ENCODE assay signal across 26 mouse cellular contexts in genomic region chr16:57433173-57433572, GRCm38 (mm10).
DNase-seq lines count a peak whose midpoint lies in the region; ATAC-seq and TF ChIP-seq lines count a peak whose summit lies in the region.
"Had no signal": no experiment of that assay in that cellular context is flagged by ENCODE, and none has a peak within 500 bp of the region (broad histone marks: within the 10 kb centered on the region; RNA-seq: fewer than 3 reads in every experiment).

No protein-coding gene starts in this region.

- H3K9ac ChIP-seq in intestine, embryonic 16.5 days (ENCODE audit: low read depth, low read length) = no peak overlapping the region
- no peak overlapping the region for H3K9ac ChIP-seq in stomach, embryonic 16.5 days (ENCODE audit: low read length)
- no peak overlapping the region for H3K9ac ChIP-seq in forebrain, postnatal 0 days
- H3K9ac ChIP-seq in neural tube, embryonic 15.5 days (replicated peaks) = no peak overlapping the region
- H3K9ac ChIP-seq in midbrain, embryonic 13.5 days (replicated peaks) = no peak overlapping the region
- H3K9ac ChIP-seq: embryonic facial prominence, embryonic 13.5 days; embryonic facial prominence, embryonic 15.5 days; forebrain, embryonic 13.5 days; forebrain, embryonic 15.5 days had no signal

- 67% methylated on average over 4 of the region's 4 CpGs for WGBS in heart, embryonic 10.5 days
- WGBS in intestine, embryonic 16.5 days = 59% methylated on average over 4 of the region's 4 CpGs
- WGBS in stomach, embryonic 16.5 days = 53% methylated on average over 4 of the region's 4 CpGs
- 72% methylated on average over 4 of the region's 4 CpGs for WGBS in forebrain, postnatal 0 days
- WGBS in neural tube, embryonic 15.5 days = 84% methylated on average over 4 of the region's 4 CpGs
- 80% methylated on average over 4 of the region's 4 CpGs for WGBS in midbrain, embryonic 13.5 days

- DNase-seq in heart, adult 11 months = peak; percentile 14
- no peak for DNase-seq in heart, embryonic 10.5 days (ENCODE audit: low spot score)
- no peak for DNase-seq in forebrain, postnatal 0 days
- DNase-seq: adrenal gland, adult 8-10 months; adrenal gland, postnatal 14 days; adrenal gland, postnatal 36 days; B cell, adult 2 months; cerebellum, adult 11-12 months; cerebellum, adult 2 months; cerebellum, adult 9-10 months; cerebellum, postnatal 10 days; cerebellum, postnatal 36 days; embryo, embryonic 11 days had no signal

- TF ChIP-seq CTCF in forebrain, postnatal 0 days (IDR thresholded peaks at IDR 0.05; ENCODE audit: low read depth) = no peak

- no peaks in the 10 kb centered on the region for H3K9me3 ChIP-seq in heart, embryonic 10.5 days
- H3K9me3 ChIP-seq in intestine, embryonic 16.5 days (ENCODE audit: control insufficient read depth, low read length) = no peaks in the 10 kb centered on the region
- H3K9me3 ChIP-seq in stomach, embryonic 16.5 days (replicated peaks; ENCODE audit: control insufficient read depth, low read length) = no peaks in the 10 kb centered on the region
- no peaks in the 10 kb centered on the region for H3K9me3 ChIP-seq in forebrain, postnatal 0 days (ENCODE audit: low read length)
- no peaks in the 10 kb centered on the region for H3K9me3 ChIP-seq in neural tube, embryonic 15.5 days (replicated peaks)
- H3K9me3 ChIP-seq in midbrain, embryonic 13.5 days = no peaks in the 10 kb centered on the region
- H3K9me3 ChIP-seq: embryonic facial prominence, embryonic 13.5 days; embryonic facial prominence, embryonic 15.5 days; forebrain, embryonic 13.5 days; forebrain, embryonic 15.5 days; G1E had no signal

- ATAC-seq in intestine, embryonic 16.5 days = peak; percentile 57; the same call in 1 of the 2 replicates
- peak; percentile 48; the same call in 1 of the 2 replicates for ATAC-seq in stomach, embryonic 16.5 days (ENCODE audit: insufficient read depth, low FRiP score)
- ATAC-seq in forebrain, postnatal 0 days = no peak
- ATAC-seq in neural tube, embryonic 15.5 days (ENCODE audit: low FRiP score) = no peak
- no peak for ATAC-seq in midbrain, embryonic 13.5 days
- ATAC-seq: activated CD4-positive, CD25-positive, alpha-beta regulatory T cell, adult 4 months; CD4-positive, CD25-positive, alpha-beta regulatory T cell, adult 4 months; forebrain, embryonic 13.5 days; forebrain, embryonic 15.5 days; Patski had no signal

- no peak overlapping the region for H3K4me2 ChIP-seq in intestine, embryonic 16.5 days (ENCODE audit: low read depth, low read length)
- no peak overlapping the region for H3K4me2 ChIP-seq in stomach, embryonic 16.5 days (ENCODE audit: low read depth, low read length)
- no peak overlapping the region for H3K4me2 ChIP-seq in forebrain, postnatal 0 days (ENCODE audit: low read depth)
- H3K4me2 ChIP-seq in neural tube, embryonic 15.5 days = no peak overlapping the region
- H3K4me2 ChIP-seq in midbrain, embryonic 13.5 days (replicated peaks) = no peak overlapping the region
- H3K4me2 ChIP-seq: embryonic facial prominence, embryonic 13.5 days; embryonic facial prominence, embryonic 15.5 days; forebrain, embryonic 13.5 days; forebrain, embryonic 15.5 days had no signal

- H3K4me3 ChIP-seq in heart, embryonic 10.5 days = no peak overlapping the region
- no peak overlapping the region for H3K4me3 ChIP-seq in intestine, embryonic 16.5 days (ENCODE audit: low read length)
- H3K4me3 ChIP-seq in stomach, embryonic 16.5 days (replicated peaks; ENCODE audit: low read length) = no peak overlapping the region
- no peak overlapping the region for H3K4me3 ChIP-seq in forebrain, postnatal 0 days (ENCODE audit: low read depth, low read length)
- no peak overlapping the region for H3K4me3 ChIP-seq in neural tube, embryonic 15.5 days (replicated peaks)
- no peak overlapping the region for H3K4me3 ChIP-seq in midbrain, embryonic 13.5 days (replicated peaks)
- H3K4me3 ChIP-seq: embryonic facial prominence, embryonic 13.5 days; embryonic facial prominence, embryonic 15.5 days; forebrain, embryonic 13.5 days; forebrain, embryonic 15.5 days had no signal

- peaks cover 6% of the 10 kb centered on the region for H3K4me1 ChIP-seq in heart, embryonic 10.5 days
- no peaks in the 10 kb centered on the region for H3K4me1 ChIP-seq in intestine, embryonic 16.5 days (ENCODE audit: control insufficient read depth, insufficient read depth, low read length)
- H3K4me1 ChIP-seq in stomach, embryonic 16.5 days (ENCODE audit: control insufficient read depth, insufficient read depth, low read length) = peaks cover 7% of the 10 kb centered on the region; the same call in 1 of the 2 replicates
- H3K4me1 ChIP-seq in forebrain, postnatal 0 days (ENCODE audit: insufficient read depth) = no peaks in the 10 kb centered on the region
- peaks cover 7% of the 10 kb centered on the region; the same call in 1 of the 2 replicates for H3K4me1 ChIP-seq in neural tube, embryonic 15.5 days
- H3K4me1 ChIP-seq in midbrain, embryonic 13.5 days (replicated peaks) = no peaks in the 10 kb centered on the region

- H3K36me3 ChIP-seq in heart, embryonic 10.5 days = no peaks in the 10 kb centered on the region
- H3K36me3 ChIP-seq in intestine, embryonic 16.5 days (ENCODE audit: control insufficient read depth, insufficient read depth, low read length) = no peaks in the 10 kb centered on the region
- no peaks in the 10 kb centered on the region for H3K36me3 ChIP-seq in stomach, embryonic 16.5 days (ENCODE audit: control insufficient read depth, insufficient read depth, low read length)
- H3K36me3 ChIP-seq in forebrain, postnatal 0 days (ENCODE audit: insufficient read depth) = no peaks in the 10 kb centered on the region
- no peaks in the 10 kb centered on the region for H3K36me3 ChIP-seq in neural tube, embryonic 15.5 days
- no peaks in the 10 kb centered on the region for H3K36me3 ChIP-seq in midbrain, embryonic 13.5 days
- H3K36me3 ChIP-seq: embryonic facial prominence, embryonic 13.5 days; embryonic facial prominence, embryonic 15.5 days; forebrain, embryonic 15.5 days had no signal

- H3K27ac ChIP-seq in heart, embryonic 10.5 days = no peak overlapping the region
- no peak overlapping the region for H3K27ac ChIP-seq in intestine, embryonic 16.5 days (ENCODE audit: low read length)
- H3K27ac ChIP-seq in stomach, embryonic 16.5 days (ENCODE audit: low read length) = no peak overlapping the region
- H3K27ac ChIP-seq in forebrain, postnatal 0 days (ENCODE audit: low read depth, low read length) = no peak overlapping the region
- H3K27ac ChIP-seq in neural tube, embryonic 15.5 days (replicated peaks) = no peak overlapping the region
- H3K27ac ChIP-seq in midbrain, embryonic 13.5 days = no peak overlapping the region
- H3K27ac ChIP-seq: embryonic facial prominence, embryonic 13.5 days; embryonic facial prominence, embryonic 15.5 days; forebrain, embryonic 13.5 days; forebrain, embryonic 15.5 days had no signal

- no peaks in the 10 kb centered on the region for H3K27me3 ChIP-seq in heart, embryonic 10.5 days (ENCODE audit: insufficient read depth, poor library complexity, severe bottlenecking)
- H3K27me3 ChIP-seq in intestine, embryonic 16.5 days (replicated peaks; ENCODE audit: control insufficient read depth, insufficient read depth, low read length) = no peaks in the 10 kb centered on the region
- no peaks in the 10 kb centered on the region for H3K27me3 ChIP-seq in stomach, embryonic 16.5 days (ENCODE audit: control insufficient read depth, insufficient read depth, low read length)
- H3K27me3 ChIP-seq in forebrain, postnatal 0 days (ENCODE audit: insufficient read depth, low read length) = no peaks in the 10 kb centered on the region; the same call in 1 of the 2 replicates
- no peaks in the 10 kb centered on the region for H3K27me3 ChIP-seq in neural tube, embryonic 15.5 days (replicated peaks)
- H3K27me3 ChIP-seq in midbrain, embryonic 13.5 days = no peaks in the 10 kb centered on the region
- H3K27me3 ChIP-seq: CH12.LX; embryonic facial prominence, embryonic 13.5 days; embryonic facial prominence, embryonic 15.5 days; forebrain, embryonic 13.5 days; forebrain, embryonic 15.5 days; Patski had no signal

Comparison
In these comparisons a context has a peak if more than half of its experiments do, and no peak if none do; other contexts are left out.
1. ATAC-seq: peak in intestine, embryonic 16.5 days (single experiment) and stomach, embryonic 16.5 days (single experiment); none in forebrain, postnatal 0 days (single experiment), neural tube, embryonic 15.5 days (single experiment) and midbrain, embryonic 13.5 days (single experiment).